ENCODE assay signal across 10 mouse cellular contexts in genomic region chr9:100685769-100686487, GRCm38 (mm10).
DNase-seq lines count a peak whose midpoint lies in the region; ATAC-seq and TF ChIP-seq lines count a peak whose summit lies in the region.
"Had no signal": no experiment of that assay in that cellular context is flagged by ENCODE, and none has a peak within 500 bp of the region (broad histone marks: within the 10 kb centered on the region; RNA-seq: fewer than 3 reads in every experiment).

No protein-coding gene starts in this region.

- 32% methylated on average over 3 of the region's 3 CpGs for WGBS in kidney, embryonic 15.5 days
- 5% methylated on average over 3 of the region's 3 CpGs for WGBS in forebrain, embryonic 16.5 days
- 13% methylated on average over 3 of the region's 3 CpGs for WGBS in midbrain, postnatal 0 days

- H3K36me3 ChIP-seq in kidney, embryonic 15.5 days, result no peaks in the 10 kb centered on the region
- no peaks in the 10 kb centered on the region for H3K36me3 ChIP-seq in forebrain, embryonic 16.5 days (ENCODE audit: control insufficient read depth, insufficient read depth)
- H3K36me3 ChIP-seq in midbrain, postnatal 0 days (ENCODE audit: insufficient read depth, low read length), result no peaks in the 10 kb centered on the region
- H3K36me3 ChIP-seq: G1E; liver, embryonic 15.5 days had no signal

- no peaks in the 10 kb centered on the region for H3K9me3 ChIP-seq in kidney, embryonic 15.5 days (replicated peaks)
- H3K9me3 ChIP-seq in forebrain, embryonic 16.5 days (ENCODE audit: control insufficient read depth, low read length), result no peaks in the 10 kb centered on the region
- H3K9me3 ChIP-seq in midbrain, postnatal 0 days (ENCODE audit: low read length), result no peaks in the 10 kb centered on the region
- H3K9me3 ChIP-seq: G1E; liver, embryonic 15.5 days had no signal

- peak; percentile 39 for DNase-seq in kidney, postnatal 10 days
- peak; percentile 39 to 45 for DNase-seq in left cerebral cortex, adult 9 months (ENCODE audit: low spot score in 2 of 2)
- DNase-seq in midbrain, postnatal 0 days (ENCODE audit: low spot score), result peak; percentile 94
- DNase-seq in c-Kit-positive CD71-positive TER-119-positive erythroid progenitor cells, embryonic 14.5 days (ENCODE audit: low spot score), result no peak
- DNase-seq in ovary, postnatal 10 days (ENCODE audit: low spot score), result no peak
- DNase-seq in thymus, postnatal 36 days, result no peak

- H3K4me1 ChIP-seq in kidney, embryonic 15.5 days, result no peaks in the 10 kb centered on the region; the same call in 1 of the 2 replicates
- peaks cover 11% of the 10 kb centered on the region for H3K4me1 ChIP-seq in forebrain, embryonic 16.5 days (replicated peaks; ENCODE audit: control insufficient read depth, insufficient read depth, low read length)
- H3K4me1 ChIP-seq in midbrain, postnatal 0 days (ENCODE audit: insufficient read depth, low read length), result peaks cover 5% of the 10 kb centered on the region; the same call in 1 of the 2 replicates
- H3K4me1 ChIP-seq: liver, embryonic 15.5 days had no signal

- no peak for ATAC-seq in kidney, embryonic 15.5 days (replicated peaks; ENCODE audit: low FRiP score)
- ATAC-seq in forebrain, embryonic 16.5 days, result peak; percentile 94
- peak; percentile 74 for ATAC-seq in midbrain, postnatal 0 days (ENCODE audit: low FRiP score)

- TF ChIP-seq CTCF in midbrain, postnatal 0 days (IDR thresholded peaks at IDR 0.05), result no peak

- H3K27me3 ChIP-seq in kidney, embryonic 15.5 days, result no peaks in the 10 kb centered on the region
- no peaks in the 10 kb centered on the region for H3K27me3 ChIP-seq in forebrain, embryonic 16.5 days (replicated peaks; ENCODE audit: control insufficient read depth, insufficient read depth, low read length)
- H3K27me3 ChIP-seq in midbrain, postnatal 0 days (ENCODE audit: insufficient read depth, low read length), result no peaks in the 10 kb centered on the region
- H3K27me3 ChIP-seq: liver, embryonic 15.5 days had no signal

- no peak overlapping the region for H3K9ac ChIP-seq in kidney, embryonic 15.5 days
- no peak overlapping the region for H3K9ac ChIP-seq in forebrain, embryonic 16.5 days (replicated peaks; ENCODE audit: low read depth, low read length)
- H3K9ac ChIP-seq in midbrain, postnatal 0 days (replicated peaks; ENCODE audit: low read length, poor library complexity, severe bottlenecking), result no peak overlapping the region
- H3K9ac ChIP-seq: liver, embryonic 15.5 days had no signal

- H3K4me3 ChIP-seq in kidney, embryonic 15.5 days (replicated peaks), result no peak overlapping the region
- H3K4me3 ChIP-seq in forebrain, embryonic 16.5 days (replicated peaks; ENCODE audit: low read length), result no peak overlapping the region
- no peak overlapping the region for H3K4me3 ChIP-seq in midbrain, postnatal 0 days (ENCODE audit: low read depth, low read length)
- H3K4me3 ChIP-seq: liver, embryonic 15.5 days had no signal

- no peak overlapping the region for H3K27ac ChIP-seq in kidney, embryonic 15.5 days
- peak overlapping the region; percentile 74 for H3K27ac ChIP-seq in forebrain, embryonic 16.5 days (ENCODE audit: low read length)
- peak overlapping the region; percentile 58; the same call in 1 of the 2 replicates for H3K27ac ChIP-seq in midbrain, postnatal 0 days (ENCODE audit: low read depth, low read length)
- H3K27ac ChIP-seq: liver, embryonic 15.5 days had no signal

- no peak overlapping the region for H3K4me2 ChIP-seq in kidney, embryonic 15.5 days
- H3K4me2 ChIP-seq in forebrain, embryonic 16.5 days (ENCODE audit: low read length), result peak overlapping the region; percentile 5; the same call in 1 of the 2 replicates
- H3K4me2 ChIP-seq in midbrain, postnatal 0 days (ENCODE audit: low read depth, low read length, poor library complexity, severe bottlenecking), result no peak overlapping the region
- H3K4me2 ChIP-seq: liver, embryonic 15.5 days had no signal

Comparison
In these comparisons a context has a peak if more than half of its experiments do, and no peak if none do; other contexts are left out.
1. DNase-seq: peak in kidney, postnatal 10 days (single experiment), left cerebral cortex, adult 9 months (2 of 2) and midbrain, postnatal 0 days (single experiment); none in c-Kit-positive CD71-positive TER-119-positive erythroid progenitor cells, embryonic 14.5 days (single experiment), ovary, postnatal 10 days (single experiment) and thymus, postnatal 36 days (0 of 2).